Mouse (Mus musculus) forebrain, embryonic 14.5 days (tissue): Measurements from ENCODE around the gene Rita1. TPM values are rescaled to one million over a fixed set of nuclear protein-coding genes. Genes with fewer than 3 reads are reported as not detected.

Experiments
- ATAC-seq: fragments of 200-750 bp; cut with Nextera tagmentation; 2 replicates; pipeline ENCODE4 v1.8.0; 2017; ENCODE audit warnings: mild to moderate bottlenecking, moderate library complexity
- DNase-seq: peaks from one replicate; pipeline ENCODE4 v3.0.0-alpha.2; 2015; ENCODE audit warnings: low spot score
- H3K27ac ChIP-seq: fragments of 300-500 bp; sonication (generic); 2 replicates; pipeline ENCODE4 v1.5.1; 2014; ENCODE audit warnings: low read depth, mild to moderate bottlenecking, control low read depth, low read length, moderate library complexity
- H3K27me3 ChIP-seq: fragments of 300-500 bp; sonication (generic); replicated peaks from 2 replicates; pipeline ENCODE4 v1.6.1; 2014; ENCODE audit warnings: low read length, control low read depth, mixed read lengths; ENCODE audit not compliant: control insufficient read depth, insufficient read depth
- H3K36me3 ChIP-seq: fragments of 300-500 bp; sonication (generic); 2 replicates; pipeline ENCODE4 v1.6.1; 2014; ENCODE audit warnings: low read length, control low read depth; ENCODE audit not compliant: control insufficient read depth, insufficient read depth
- H3K4me1 ChIP-seq: fragments of 300-500 bp; sonication (generic); 2 replicates; pipeline ENCODE4 v1.6.1; 2014; ENCODE audit warnings: antibody characterized with exemption, low read length, control low read depth; ENCODE audit not compliant: control insufficient read depth, insufficient read depth
- H3K4me2 ChIP-seq: fragments of 300-500 bp; sonication (generic); 2 replicates; pipeline ENCODE4 v1.6.1; 2014; ENCODE audit warnings: mild to moderate bottlenecking, control low read depth, low read length
- H3K4me3 ChIP-seq: fragments of 300-500 bp; sonication (generic); 2 replicates; pipeline ENCODE4 v1.5.1; 2014; ENCODE audit warnings: low read depth, low read length, control low read depth
- H3K9ac ChIP-seq: fragments of 300-500 bp; sonication (generic); 2 replicates; pipeline ENCODE4 v1.6.1; 2014; ENCODE audit warnings: mild to moderate bottlenecking, low read length, control low read depth, moderate library complexity
- H3K9me3 ChIP-seq: fragments of 300-500 bp; sonication (generic); replicated peaks from 2 replicates; pipeline ENCODE4 v1.6.1; 2016; ENCODE audit warnings: low read length, control low read depth, mixed read lengths; ENCODE audit not compliant: control insufficient read depth
- WGBS: fragments of 180-500 bp; shearing (Covaris S2); extraction: QIAGEN DNeasy Blood & Tissue Kit; methylation state at CpG from one replicate; pipeline ENCODE4 v1.1.7; 2014; 5-methylcytosine and 5-hydroxymethylcytosine counted together
- polyA plus RNA-seq: library from polyadenylated mRNA; unstranded; fragments of >200 nt; fragmentation: Nextera tagmentation; extraction: Ambion mirVana; gene quantifications from 2 replicates; pipeline ENCODE4 v1.2.1, GENCODE M21; 2014

Rita1 gene
- polyA plus RNA-seq, 1 experiment from 2014 or later, result 15.9 TPM

GRCm38 (mm10) chr5:120560129-120560615 is 52.2 kb downstream of the Rita1 start:
- Histone ChIP-seq H3K4me3 (no peak overlapping the region), H3K27me3 (no peaks in the 10 kb centered on the region), H3K9me3 (no peaks in the 10 kb centered on the region), H3K27ac (peak overlapping the region; percentile 11; the same call in 1 of the 2 replicates), H3K4me2 (no peak overlapping the region), H3K4me1 (peaks cover 18% of the 10 kb centered on the region), H3K9ac (no peak overlapping the region), H3K36me3 (peaks cover 12% of the 10 kb centered on the region)
- WGBS, result 73% methylated on average over 9 of the region's 9 CpGs
- DNase-seq, result no peak
- ATAC-seq, result no peak

DNA sequence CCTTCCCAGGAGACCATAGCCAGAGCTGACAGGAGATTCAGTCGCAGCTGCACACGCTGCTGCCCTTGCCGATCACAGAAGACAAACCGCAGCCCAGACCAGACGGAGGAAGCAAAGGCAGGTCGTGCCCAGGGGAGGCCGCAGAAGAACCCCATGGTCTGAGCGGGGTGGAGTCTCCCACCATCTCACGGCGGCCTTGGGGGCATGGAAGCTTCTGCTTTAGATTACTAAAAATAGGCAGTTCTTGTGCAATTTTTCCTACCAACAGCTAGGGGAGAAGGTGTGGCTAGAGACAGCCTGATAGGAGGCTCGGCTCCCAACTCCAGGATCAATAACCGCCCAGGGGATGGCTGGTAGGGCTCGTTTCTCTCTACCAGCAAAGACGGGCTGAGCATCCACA is 53.6 kb downstream of the Rita1 start:
- Histone ChIP-seq H3K9me3 (no peaks in the 10 kb centered on the region), H3K27me3 (no peaks in the 10 kb centered on the region), H3K9ac (no peak overlapping the region), H3K4me3 (no peak overlapping the region), H3K4me1 (peaks cover 12% of the 10 kb centered on the region), H3K4me2 (no peak overlapping the region), H3K36me3 (peaks cover 23% of the 10 kb centered on the region), H3K27ac (no peak overlapping the region)
- ATAC-seq, result no peak
- WGBS, result 81% methylated on average over 14 of the region's 14 CpGs
- DNase-seq, result no peak

- Histone ChIP-seq H3K9ac (no peak overlapping the region), H3K36me3 (peaks cover 28% of the 10 kb centered on the region), H3K27ac (no peak overlapping the region), H3K4me1 (peaks cover 8% of the 10 kb centered on the region), H3K27me3 (no peaks in the 10 kb centered on the region), H3K4me2 (no peak overlapping the region), H3K9me3 (no peaks in the 10 kb centered on the region), H3K4me3 (no peak overlapping the region)
- no peak for DNase-seq
- no peak for ATAC-seq
- 80% methylated on average over 8 of the region's 8 CpGs for WGBS
These were observed 54.3 kb downstream of the Rita1 start for GRCm38 (mm10) chr5:120558041-120558440.

DNA sequence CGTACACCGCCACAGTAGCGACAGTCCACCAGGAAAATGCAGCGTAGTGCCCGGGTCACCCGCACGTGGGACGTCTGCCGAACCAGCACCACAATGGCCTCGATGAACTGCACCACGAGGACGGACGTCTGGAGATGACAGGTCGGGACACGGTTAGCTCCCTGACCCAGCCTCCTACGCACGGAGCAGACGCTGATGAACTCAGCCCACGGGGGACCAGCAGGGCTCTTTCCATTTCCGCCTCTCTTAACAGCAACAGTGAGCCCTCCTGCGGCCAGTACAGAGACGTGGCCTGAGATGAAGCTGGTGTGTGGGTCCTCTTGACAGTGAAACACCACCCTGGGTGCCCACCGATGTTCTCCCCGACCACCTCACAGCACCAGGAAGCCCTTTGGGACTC is 56.5 kb downstream of the Rita1 start:
- peaks cover 47% of the 10 kb centered on the region for H3K36me3 ChIP-seq
- no peak overlapping the region for H3K4me2 ChIP-seq
- H3K27me3 ChIP-seq, result no peaks in the 10 kb centered on the region
- H3K9me3 ChIP-seq, result no peaks in the 10 kb centered on the region
- DNase-seq (no peak), ATAC-seq (no peak)
- no peak overlapping the region for H3K27ac ChIP-seq
- no peaks in the 10 kb centered on the region; the same call in 1 of the 2 replicates for H3K4me1 ChIP-seq
- no peak overlapping the region for H3K9ac ChIP-seq
- H3K4me3 ChIP-seq, result no peak overlapping the region
- 89% methylated on average over 24 of the region's 24 CpGs for WGBS

DNA sequence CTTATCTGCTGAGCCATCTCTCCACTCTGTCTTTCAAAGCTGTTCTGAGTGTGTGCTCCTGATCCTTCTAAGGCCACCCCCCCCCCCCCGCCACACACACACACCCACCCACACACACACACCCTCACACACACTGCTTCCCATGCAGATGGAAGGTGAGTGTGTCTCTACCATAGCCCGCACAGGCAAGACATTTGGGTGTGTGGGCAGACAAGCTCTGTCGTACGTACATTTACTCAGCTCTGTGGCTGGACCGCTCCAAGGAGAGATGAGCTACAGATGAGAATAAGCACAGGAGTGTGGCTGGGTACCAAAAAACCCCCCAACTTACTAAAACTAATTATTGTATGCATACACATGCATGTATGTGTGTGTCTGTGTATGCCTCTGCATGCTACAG is 61.7 kb downstream of the Rita1 start:
- Histone ChIP-seq H3K9ac (no peak overlapping the region), H3K27me3 (no peaks in the 10 kb centered on the region), H3K4me3 (no peak overlapping the region), H3K36me3 (peaks cover 52% of the 10 kb centered on the region), H3K27ac (no peak overlapping the region), H3K4me2 (no peak overlapping the region), H3K4me1 (no peaks in the 10 kb centered on the region), H3K9me3 (no peaks in the 10 kb centered on the region)
- DNase-seq, result no peak
- ATAC-seq, result no peak
- WGBS, result 94% methylated on average over 5 of the region's 5 CpGs

- no peak for ATAC-seq
- Histone ChIP-seq H3K4me3 (no peak overlapping the region), H3K9ac (no peak overlapping the region), H3K4me2 (no peak overlapping the region), H3K27ac (no peak overlapping the region), H3K9me3 (no peaks in the 10 kb centered on the region), H3K4me1 (no peaks in the 10 kb centered on the region), H3K36me3 (peaks cover 48% of the 10 kb centered on the region), H3K27me3 (no peaks in the 10 kb centered on the region)
- 91% methylated on average over 5 of the region's 5 CpGs for WGBS
- no peak for DNase-seq
These were observed 62.3 kb downstream of the Rita1 start for GRCm38 (mm10) chr5:120550137-120550536.

DNA sequence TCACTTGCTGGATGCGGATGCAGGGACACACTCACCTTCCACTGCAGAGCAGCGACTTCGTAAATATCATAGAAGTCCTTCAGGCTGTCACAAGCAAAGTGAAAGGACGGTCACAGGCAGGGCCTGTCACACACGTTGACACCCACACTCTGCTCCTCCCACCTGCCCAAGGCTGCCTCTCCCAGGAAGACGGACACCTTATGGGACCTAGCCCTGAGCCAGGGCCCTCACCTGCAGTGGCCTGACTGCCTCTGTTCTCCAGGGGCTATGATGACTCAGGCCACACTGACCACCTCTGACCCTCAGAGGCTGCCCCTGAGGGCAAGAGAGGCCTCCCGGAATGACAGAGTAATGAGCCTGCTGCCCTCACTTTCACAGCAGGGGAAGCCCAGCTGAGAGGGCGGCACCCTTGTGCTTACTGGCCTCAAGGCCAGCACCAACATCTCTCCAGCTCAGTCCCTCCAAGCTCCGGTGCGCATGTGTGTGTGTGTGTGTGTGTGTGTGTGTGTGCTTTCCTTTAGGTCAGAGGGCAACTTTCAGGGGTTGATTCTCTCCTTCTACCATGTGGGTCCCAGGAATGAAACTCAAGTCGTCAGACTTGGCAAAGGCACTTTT is 64.0 kb downstream of the Rita1 start:
- Histone ChIP-seq H3K27ac (no peak overlapping the region), H3K27me3 (no peaks in the 10 kb centered on the region), H3K4me1 (no peaks in the 10 kb centered on the region), H3K4me3 (no peak overlapping the region), H3K9me3 (no peaks in the 10 kb centered on the region), H3K4me2 (no peak overlapping the region), H3K36me3 (peaks cover 38% of the 10 kb centered on the region), H3K9ac (no peak overlapping the region)
- ATAC-seq, result no peak
- 81% methylated on average over 11 of the region's 11 CpGs for WGBS
- DNase-seq, result no peak

Other genes starting within 250 kb of the Rita1 start
- 3.5 and 5.1 TPM in 2 replicates for gene Lhx5, start 180.9 kb downstream of the Rita1 start, polyA plus RNA-seq
- 2.2 and 3.2 TPM in 2 replicates for gene Sdsl, start 139.8 kb downstream of the Rita1 start, polyA plus RNA-seq
- not detected in 2 replicates for gene Sds, start 136.1 kb downstream of the Rita1 start, polyA plus RNA-seq
- 14.8 and 16.2 TPM in 2 replicates for gene Plbd2, start 109.0 kb downstream of the Rita1 start, polyA plus RNA-seq
- gene Slc8b1, start 101.4 kb downstream of the Rita1 start, polyA plus RNA-seq, result 0.67 and 1.5 TPM in 2 replicates
- gene Tpcn1, start 23.9 kb downstream of the Rita1 start, polyA plus RNA-seq, result 10.5 and 13.3 TPM in 2 replicates
- gene Iqcd, start 23.6 kb downstream of the Rita1 start, polyA plus RNA-seq, result 2.0 and 2.4 TPM in 2 replicates
- 26.9 and 33.1 TPM in 2 replicates for gene Ddx54, start 150 bp upstream of the Rita1 start, polyA plus RNA-seq
- 0.19 and 0.57 TPM in 2 replicates for gene Cfap73, start 21.6 kb upstream of the Rita1 start, polyA plus RNA-seq
- 1.5 and 3.2 TPM in 2 replicates for gene Rasal1, start 36.2 kb upstream of the Rita1 start, polyA plus RNA-seq
- 27.5 and 35.5 TPM in 2 replicates for gene Dtx1, start 99.3 kb upstream of the Rita1 start, polyA plus RNA-seq
- 0.11 and 0.42 TPM in 2 replicates for gene Oas2, start 137.3 kb upstream of the Rita1 start, polyA plus RNA-seq
- gene Oas3, start 165.1 kb upstream of the Rita1 start, polyA plus RNA-seq, result 0.19 and 0.27 TPM in 2 replicates
- 0.13 TPM in 1 of 2 replicates, not detected in the other for gene Oas1e, start 182.9 kb upstream of the Rita1 start, polyA plus RNA-seq
- 0.38 and 0.45 TPM in 2 replicates for gene Oas1c, start 199.9 kb upstream of the Rita1 start, polyA plus RNA-seq
- not detected in 2 replicates for gene Oas1f, start 234.8 kb upstream of the Rita1 start, polyA plus RNA-seq
- not detected in 2 replicates for gene Oas1h, start 248.8 kb upstream of the Rita1 start, polyA plus RNA-seq